Mouse (Mus musculus): Measurements from ENCODE around the gene Hoxc11.

DNA sequence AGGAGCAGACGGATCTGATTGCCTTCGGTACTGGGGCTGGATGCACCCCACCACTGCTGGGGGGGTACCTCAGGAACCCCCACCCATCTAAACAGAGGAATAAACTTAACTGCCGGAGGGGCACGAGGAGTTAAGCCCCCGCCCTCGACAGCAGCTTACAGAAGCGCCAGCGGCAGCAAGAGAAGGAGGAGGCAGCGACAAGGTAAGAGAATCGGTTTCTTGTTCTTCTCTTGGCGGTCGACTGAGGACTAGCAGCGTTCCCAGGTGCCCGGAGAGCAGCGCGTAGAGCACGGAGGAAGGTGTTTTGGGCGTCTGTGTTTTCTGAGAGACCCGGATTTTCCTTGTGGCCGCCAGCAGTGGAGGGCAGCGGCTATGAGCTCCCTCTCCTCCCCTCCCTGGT, 18.0 kb downstream of the Hoxc11 start:
- TF ChIP-seq POLR2A (IDR thresholded peaks at IDR 0.05; ENCODE audit: control insufficient read depth in 1 of 2, insufficient read depth in 1 of 2, low read depth in 1 of 2, low read length in 2 of 2, poor library complexity in 1 of 2) = no peak
- no peak for TF ChIP-seq MYC (IDR thresholded peaks at IDR 0.05; ENCODE audit: low read depth, low read length)
- TF ChIP-seq CTCF (IDR thresholded peaks at IDR 0.05 in 2 of 3, conservative IDR thresholded peaks at IDR 0.05 in 1 of 3; ENCODE audit: control insufficient read depth in 1 of 3, insufficient read depth in 1 of 3, low read depth in 2 of 3, low read length in 3 of 3, poor library complexity in 1 of 3, severe bottlenecking in 1 of 3) = no peak
- no peak for TF ChIP-seq ELF1 (IDR thresholded peaks at IDR 0.05; ENCODE audit: low read depth, low read length)
- no peak for TF ChIP-seq ZNF384 (IDR thresholded peaks at IDR 0.05; ENCODE audit: low read depth, low read length)
